Mouse (Mus musculus): ENCODE measurements at regions not wholly inside any gene's neighbourhood (a gene's known extent, or its start where the extent isn't known, plus 50 kb on each side); places are given as distances from the start of the nearest gene placed in this dataset.

- Histone ChIP-seq H3K79me2 (ENCODE audit: control insufficient read depth, insufficient read depth) (no peaks in the 10 kb centered on the region), H3ac (ENCODE audit: control insufficient read depth, insufficient read length, low read depth) (no peak overlapping the region), H3K27me3 (ENCODE audit: control insufficient read depth, insufficient read depth, insufficient read length) (no peaks in the 10 kb centered on the region), H3K36me3 (ENCODE audit: control insufficient read depth, insufficient read depth) (no peaks in the 10 kb centered on the region), H3K4me3 (ENCODE audit: insufficient read depth, poor library complexity, severe bottlenecking) (no peak overlapping the region), H3K79me3 (ENCODE audit: low read depth) (no peaks in the 10 kb centered on the region)
- no peak for TF ChIP-seq MAX (IDR thresholded peaks at IDR 0.05)
- TF ChIP-seq CEBPB (IDR thresholded peaks at IDR 0.05; ENCODE audit: low read depth) = no peak
- no peak for TF ChIP-seq FOSL1 (IDR thresholded peaks at IDR 0.05; ENCODE audit: insufficient read depth, low read length, poor library complexity, severe bottlenecking)
- no peak for TF ChIP-seq USF1 (IDR thresholded peaks at IDR 0.05; ENCODE audit: low read depth)
- TF ChIP-seq CTCF (IDR thresholded peaks at IDR 0.05; ENCODE audit: control insufficient read depth, insufficient read depth, insufficient read length) = no peak
- TF ChIP-seq MYOG (IDR thresholded peaks at IDR 0.05; ENCODE audit: control insufficient read depth, extremely low read depth, insufficient read length) = no peak
- TF ChIP-seq MYOD1 (IDR thresholded peaks at IDR 0.05; ENCODE audit: control insufficient read depth, insufficient read length, low read depth) = no peak
Observed at GRCm38 (mm10) chr3:61255232-61255631, 106.2 kb upstream of the Rap2b start.

- no peaks in the 10 kb centered on the region for H3K27me3 ChIP-seq (ENCODE audit: control insufficient read depth, insufficient read depth, insufficient read length)
- no peak overlapping the region for H3K4me3 ChIP-seq (ENCODE audit: insufficient read depth, poor library complexity, severe bottlenecking)
- no peaks in the 10 kb centered on the region for H3K79me3 ChIP-seq (ENCODE audit: low read depth)
- H3K79me2 ChIP-seq (ENCODE audit: control insufficient read depth, insufficient read depth) = no peaks in the 10 kb centered on the region
- H3ac ChIP-seq (ENCODE audit: control insufficient read depth, insufficient read length, low read depth) = no peak overlapping the region
- no peaks in the 10 kb centered on the region for H3K36me3 ChIP-seq (ENCODE audit: control insufficient read depth, insufficient read depth)
- no peak for TF ChIP-seq MAX (IDR thresholded peaks at IDR 0.05)
- TF ChIP-seq MYOD1 (IDR thresholded peaks at IDR 0.05; ENCODE audit: control insufficient read depth, insufficient read length, low read depth) = no peak
- TF ChIP-seq USF1 (IDR thresholded peaks at IDR 0.05; ENCODE audit: low read depth) = no peak
- no peak for TF ChIP-seq CEBPB (IDR thresholded peaks at IDR 0.05; ENCODE audit: low read depth)
Observed at GRCm38 (mm10) chr3:61255643-61256042, 105.8 kb upstream of the Rap2b start.

- Histone ChIP-seq H3K27me3 (ENCODE audit: control insufficient read depth, insufficient read depth, insufficient read length) (no peaks in the 10 kb centered on the region), H3K36me3 (ENCODE audit: control insufficient read depth, insufficient read depth) (no peaks in the 10 kb centered on the region), H3K79me3 (ENCODE audit: low read depth) (no peaks in the 10 kb centered on the region), H3ac (ENCODE audit: control insufficient read depth, insufficient read length, low read depth) (no peak overlapping the region), H3K4me3 (ENCODE audit: insufficient read depth, poor library complexity, severe bottlenecking) (no peak overlapping the region), H3K79me2 (ENCODE audit: control insufficient read depth, insufficient read depth) (no peaks in the 10 kb centered on the region)
- TF ChIP-seq MYOG (IDR thresholded peaks at IDR 0.05; ENCODE audit: control insufficient read depth, extremely low read depth, insufficient read length) (no peak), CEBPB (IDR thresholded peaks at IDR 0.05; ENCODE audit: low read depth) (no peak), CTCF (IDR thresholded peaks at IDR 0.05; ENCODE audit: control insufficient read depth, insufficient read depth, insufficient read length) (no peak), MYOD1 (IDR thresholded peaks at IDR 0.05; ENCODE audit: control insufficient read depth, insufficient read length, low read depth) (no peak), FOSL1 (IDR thresholded peaks at IDR 0.05; ENCODE audit: insufficient read depth, low read length, poor library complexity, severe bottlenecking) (no peak), USF1 (IDR thresholded peaks at IDR 0.05; ENCODE audit: low read depth) (no peak), MAX (IDR thresholded peaks at IDR 0.05) (no peak)
Observed at GRCm38 (mm10) chr3:61268453-61269335, 92.7 kb upstream of the Rap2b start.

GRCm38 (mm10) chr3:61285924-61286520 is 75.4 kb upstream of the Rap2b start:
- H3K27me3 ChIP-seq (ENCODE audit: control insufficient read depth, insufficient read depth, insufficient read length) = no peaks in the 10 kb centered on the region
- no peak for TF ChIP-seq USF1 (IDR thresholded peaks at IDR 0.05; ENCODE audit: low read depth)
- TF ChIP-seq FOSL1 (IDR thresholded peaks at IDR 0.05; ENCODE audit: insufficient read depth, low read length, poor library complexity, severe bottlenecking) = no peak
- TF ChIP-seq CEBPB (IDR thresholded peaks at IDR 0.05; ENCODE audit: low read depth) = no peak
- no peak for TF ChIP-seq MYOG (IDR thresholded peaks at IDR 0.05; ENCODE audit: control insufficient read depth, extremely low read depth, insufficient read length)
- H3K4me3 ChIP-seq (ENCODE audit: insufficient read depth, poor library complexity, severe bottlenecking) = no peak overlapping the region
- H3K36me3 ChIP-seq (ENCODE audit: control insufficient read depth, insufficient read depth) = no peaks in the 10 kb centered on the region
- H3ac ChIP-seq (ENCODE audit: control insufficient read depth, insufficient read length, low read depth) = no peak overlapping the region
- H3K79me3 ChIP-seq (ENCODE audit: low read depth) = no peaks in the 10 kb centered on the region
- no peaks in the 10 kb centered on the region for H3K79me2 ChIP-seq (ENCODE audit: control insufficient read depth, insufficient read depth)

GRCm38 (mm10) chr3:61288195-61288594 is 73.2 kb upstream of the Rap2b start:
- no peaks in the 10 kb centered on the region for H3K79me2 ChIP-seq (ENCODE audit: control insufficient read depth, insufficient read depth)
- no peaks in the 10 kb centered on the region for H3K36me3 ChIP-seq (ENCODE audit: control insufficient read depth, insufficient read depth)
- no peaks in the 10 kb centered on the region for H3K79me3 ChIP-seq (ENCODE audit: low read depth)
- H3ac ChIP-seq (ENCODE audit: control insufficient read depth, insufficient read length, low read depth) = no peak overlapping the region
- H3K27me3 ChIP-seq (ENCODE audit: control insufficient read depth, insufficient read depth, insufficient read length) = no peaks in the 10 kb centered on the region
- no peak for TF ChIP-seq USF1 (IDR thresholded peaks at IDR 0.05; ENCODE audit: low read depth)
- no peak for TF ChIP-seq MYOD1 (IDR thresholded peaks at IDR 0.05; ENCODE audit: control insufficient read depth, insufficient read length, low read depth)
- no peak for TF ChIP-seq MAX (IDR thresholded peaks at IDR 0.05)
- TF ChIP-seq CTCF (IDR thresholded peaks at IDR 0.05; ENCODE audit: control insufficient read depth, insufficient read depth, insufficient read length) = no peak
- TF ChIP-seq FOSL1 (IDR thresholded peaks at IDR 0.05; ENCODE audit: insufficient read depth, low read length, poor library complexity, severe bottlenecking) = no peak
- no peak for TF ChIP-seq MYOG (IDR thresholded peaks at IDR 0.05; ENCODE audit: control insufficient read depth, extremely low read depth, insufficient read length)
- no peak for TF ChIP-seq CEBPB (IDR thresholded peaks at IDR 0.05; ENCODE audit: low read depth)
- no peak overlapping the region for H3K4me3 ChIP-seq (ENCODE audit: insufficient read depth, poor library complexity, severe bottlenecking)
